Mouse (Mus musculus): ENCODE results near the gene Proser1.

Gene Proser1

DNA sequence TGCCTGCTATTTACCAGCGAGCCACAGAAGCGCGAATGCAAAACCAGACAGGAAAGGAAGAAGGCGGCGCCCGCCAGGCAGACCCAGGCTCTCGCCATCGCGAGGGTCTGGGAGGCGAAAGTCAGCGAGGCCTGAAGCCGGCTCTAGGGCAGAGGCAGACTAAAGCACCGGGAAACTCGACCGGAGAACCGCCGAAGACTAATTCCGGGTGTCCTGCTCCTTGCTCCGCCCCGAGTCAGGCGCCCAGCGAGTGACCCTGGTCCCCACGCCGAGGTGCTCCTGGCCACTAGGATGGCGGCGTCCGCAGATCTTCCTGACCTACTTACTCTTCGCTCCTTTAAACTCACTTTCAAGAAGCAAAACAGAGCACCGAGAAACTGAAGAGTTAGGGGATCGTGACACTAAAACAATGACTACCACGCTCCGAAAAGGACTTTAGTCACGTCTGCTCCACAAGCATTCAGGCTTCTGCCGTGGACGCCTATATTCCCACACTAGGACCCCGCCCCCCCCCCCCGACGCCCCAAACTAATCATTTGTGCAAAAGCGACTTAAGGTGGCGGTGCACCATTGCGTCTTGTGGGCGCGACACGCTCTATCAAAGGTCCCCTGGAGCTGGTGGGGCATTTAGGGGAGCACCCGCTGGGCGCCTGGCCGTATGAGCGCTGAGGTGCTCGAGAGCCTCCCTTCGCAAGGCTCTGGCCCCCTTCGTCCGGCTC, at the start of gene Proser1, which contains the start of gene Nhlrc3:
Gene Proser1 (plus strand): TSS at position 621 of the 719 bp plus-strand sequence.
Gene Nhlrc3 (minus strand): TSS at position 287 of the 719 bp plus-strand sequence.
- DNase-seq, result peak; percentile 91

DNA sequence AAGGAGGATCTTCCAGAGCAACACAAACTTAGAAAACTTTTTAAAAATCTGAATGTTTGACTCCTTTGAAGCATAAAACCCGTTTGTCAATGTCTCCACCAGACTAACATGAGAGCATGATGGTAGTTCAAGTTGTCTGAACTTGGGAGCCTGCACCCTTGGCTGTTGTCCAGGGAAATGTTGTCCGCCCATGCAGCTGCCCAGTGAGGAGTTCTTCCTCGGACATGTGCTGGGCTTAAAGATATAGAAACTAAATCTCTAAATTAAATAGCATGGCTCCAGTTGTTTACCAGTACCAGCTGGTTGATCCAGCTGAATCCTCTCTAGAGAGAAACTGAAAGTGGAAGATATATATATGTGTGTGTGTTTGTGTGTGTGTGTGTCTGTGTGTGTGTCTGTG, 49.5 kb upstream of the Proser1 start:
- DNase-seq, result no peak

DNA sequence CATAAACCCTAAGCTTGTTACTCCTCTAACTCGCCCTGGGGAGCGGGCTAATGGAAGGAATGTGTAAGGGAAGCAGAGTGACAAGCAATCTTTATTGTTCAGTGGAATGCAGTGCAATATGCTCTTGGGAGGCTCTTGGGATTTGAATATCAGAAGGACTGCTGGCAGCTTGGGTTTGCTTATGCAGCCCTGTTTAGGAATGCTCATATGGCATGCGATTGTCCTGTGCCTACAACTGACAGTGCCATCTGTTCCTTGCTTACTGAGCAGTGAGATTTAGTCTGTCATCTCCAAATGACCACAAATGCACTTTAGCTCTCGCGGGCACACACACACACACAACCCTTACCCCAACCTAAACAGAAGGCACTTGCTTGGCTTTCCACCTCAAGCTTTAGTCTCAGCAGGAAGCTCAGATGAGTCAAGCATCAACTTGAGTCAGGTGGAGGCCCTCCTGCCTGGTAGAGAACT, 47.4 kb upstream of the Proser1 start:
- no peak for DNase-seq

DNA sequence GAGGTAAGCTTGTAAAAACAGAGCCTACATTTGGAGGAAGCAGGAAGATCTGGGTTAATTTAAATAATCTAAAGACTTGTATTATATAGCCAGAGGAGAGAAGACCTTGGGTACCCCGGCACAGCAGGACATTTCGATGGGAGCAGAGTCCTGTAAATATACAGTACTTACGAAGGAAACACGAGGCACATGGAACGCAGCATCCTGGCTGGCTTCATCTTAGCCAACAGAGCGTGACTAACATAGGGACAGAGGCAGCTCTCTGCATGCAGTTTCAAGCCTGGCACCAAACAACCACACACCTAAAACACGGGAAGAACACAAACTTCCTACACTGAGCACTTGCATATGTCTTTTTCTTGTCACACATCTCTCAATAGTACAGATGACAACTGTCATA, 45.8 kb upstream of the Proser1 start:
- DNase-seq, result no peak

DNA sequence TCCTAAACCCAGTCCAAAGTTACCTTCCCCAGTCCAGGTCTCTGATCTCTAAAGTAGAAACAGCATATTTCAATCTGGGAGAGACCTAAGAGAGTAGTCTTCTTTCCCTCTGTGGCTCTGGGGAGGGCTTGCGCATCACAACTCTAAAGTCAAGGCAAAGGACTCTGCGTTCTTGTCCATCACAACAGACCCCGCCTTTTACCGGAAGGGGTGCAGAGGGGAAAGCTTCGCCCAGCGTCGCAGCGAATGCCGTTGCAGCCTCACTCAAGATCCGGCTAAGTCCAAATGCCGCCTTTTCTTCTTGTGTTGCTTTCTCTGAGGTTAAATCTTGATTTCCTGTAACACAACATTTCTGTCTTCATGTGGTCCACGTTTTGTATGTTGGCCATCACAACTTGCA, 41.8 kb upstream of the Proser1 start:
- DNase-seq, result no peak

DNA sequence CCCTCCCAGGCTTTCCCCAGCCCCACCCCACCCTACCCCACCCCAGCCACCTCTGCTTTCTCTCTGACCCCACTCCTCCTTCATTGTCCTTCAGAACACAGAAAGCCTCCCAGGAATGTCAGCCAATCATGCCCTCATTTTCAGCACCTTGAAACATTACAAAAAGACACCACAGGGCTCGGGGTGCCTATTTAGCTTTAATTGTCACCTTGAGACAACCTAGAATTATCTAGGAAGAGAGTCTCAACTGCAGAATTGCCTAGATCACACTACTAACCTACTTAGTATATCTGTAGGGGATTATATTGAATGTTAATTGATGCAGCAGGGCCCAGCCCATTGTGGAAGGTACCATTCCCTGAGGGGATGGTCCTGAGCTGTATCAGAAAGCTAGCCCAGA, 40.8 kb upstream of the Proser1 start:
- no peak for DNase-seq

DNA sequence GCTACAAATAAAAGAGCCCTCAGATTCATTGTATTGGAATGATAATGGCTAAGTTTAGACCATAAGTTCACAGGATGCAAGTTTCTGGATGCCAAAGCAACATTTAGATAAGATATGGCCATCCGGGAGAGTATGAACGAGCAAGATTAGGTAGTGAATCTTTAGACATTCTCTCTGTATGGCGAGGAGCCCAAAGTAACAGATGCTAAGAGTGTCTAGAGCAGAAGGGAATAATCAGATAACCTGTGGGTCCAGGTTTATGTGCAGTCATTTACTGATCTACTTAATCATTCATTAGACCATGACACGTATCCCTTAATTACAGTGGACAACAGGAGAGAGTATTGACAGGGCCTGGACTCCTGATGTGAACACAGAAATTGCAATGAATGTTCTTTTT, 39.9 kb upstream of the Proser1 start:
- DNase-seq, result no peak

DNA sequence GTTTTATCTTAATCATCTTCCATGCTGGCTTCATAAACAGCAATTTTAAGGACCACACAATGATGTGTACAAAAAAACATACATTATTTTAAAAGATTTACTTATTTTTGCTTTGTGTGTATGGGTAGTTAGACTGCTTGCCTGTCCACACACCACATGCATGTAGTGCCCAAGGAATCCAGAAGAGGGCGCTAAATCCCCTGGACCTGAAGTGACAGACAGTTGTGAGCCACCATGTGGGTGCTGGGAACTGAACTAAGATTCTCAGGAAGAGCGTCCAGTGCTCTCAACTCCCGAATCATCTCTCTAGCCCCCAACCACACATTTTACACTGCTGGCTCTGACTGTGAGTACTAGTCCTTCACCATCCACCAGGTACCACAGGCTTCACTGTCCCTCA, 28.9 kb upstream of the Proser1 start:
- no peak for DNase-seq

DNA sequence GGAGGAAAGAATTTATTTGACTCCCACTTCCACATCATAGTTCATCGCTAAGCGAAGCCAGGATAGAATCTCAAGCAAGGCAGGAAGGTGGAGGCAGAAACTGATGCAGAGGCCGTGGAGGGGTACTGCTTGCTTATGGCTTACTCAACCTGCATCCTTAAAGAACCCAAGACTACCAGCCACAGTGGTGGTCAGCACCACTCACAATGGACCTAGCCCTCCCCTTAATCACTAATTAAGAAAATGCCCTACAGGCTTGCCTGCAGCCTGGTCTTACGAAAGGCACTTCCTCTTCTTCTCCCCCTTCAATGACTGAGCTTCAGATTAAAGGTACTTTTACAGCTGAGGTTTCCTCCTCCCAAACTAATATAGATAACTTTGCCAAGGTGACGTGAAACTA, 26.9 kb upstream of the Proser1 start:
- no peak for DNase-seq

DNA sequence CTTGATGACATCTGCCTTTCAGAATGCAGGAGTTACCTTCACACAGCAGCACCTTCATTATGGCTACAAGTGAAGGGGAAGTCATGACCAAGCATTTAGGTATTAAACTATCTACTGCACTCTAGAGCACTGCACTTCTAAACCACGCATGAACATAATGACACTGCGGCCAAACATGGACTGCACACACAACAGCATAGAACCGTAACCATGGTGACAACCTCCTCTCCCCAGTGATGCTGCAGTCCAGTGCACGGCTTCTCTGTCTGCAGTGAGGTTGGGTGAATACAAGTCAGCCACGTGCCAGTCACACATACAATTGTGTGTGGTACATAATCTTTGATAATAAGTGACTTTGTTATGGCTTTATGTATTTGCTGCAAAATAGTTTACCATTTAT, 17.9 kb upstream of the Proser1 start:
- DNase-seq, result no peak

DNA sequence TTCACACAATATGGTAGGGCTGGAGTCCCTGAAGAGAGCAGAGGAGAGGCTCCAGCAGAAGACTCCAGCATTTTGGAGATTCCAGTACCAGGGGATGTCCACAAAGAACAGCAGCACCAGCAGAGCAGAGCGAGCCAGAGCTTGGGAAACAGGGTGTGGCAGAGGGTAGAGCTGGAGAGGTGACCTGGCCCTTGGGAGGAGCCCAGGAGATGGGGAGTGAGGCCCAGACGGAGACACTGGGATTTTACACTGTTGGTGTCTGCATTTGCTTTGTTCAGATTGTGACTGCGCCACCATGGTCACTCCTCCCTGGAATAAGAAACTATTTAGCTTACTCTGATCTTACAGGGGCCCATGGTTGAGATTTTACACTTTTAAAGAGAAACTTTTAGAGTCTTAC, 16.7 kb upstream of the Proser1 start:
- peak; percentile 1 for DNase-seq

DNA sequence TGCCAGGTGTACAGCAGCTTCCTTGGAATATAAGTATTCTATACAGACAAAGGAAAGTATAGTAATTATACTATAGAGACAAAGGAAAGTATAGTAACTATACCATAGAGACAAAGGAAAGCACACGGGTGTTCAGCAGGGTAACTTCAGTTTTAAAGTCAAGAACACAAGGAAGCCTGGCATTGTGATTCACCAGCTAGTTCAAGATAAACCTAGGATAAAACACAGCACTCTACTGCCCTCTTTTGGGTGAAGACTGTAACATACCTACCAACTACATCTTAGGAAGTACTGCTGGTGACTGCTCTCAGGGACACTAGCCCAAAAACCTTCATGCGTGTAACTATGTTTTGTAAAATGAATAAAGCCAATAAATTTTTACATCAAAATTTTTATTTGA, 15.3 kb upstream of the Proser1 start:
- DNase-seq, result no peak

DNA sequence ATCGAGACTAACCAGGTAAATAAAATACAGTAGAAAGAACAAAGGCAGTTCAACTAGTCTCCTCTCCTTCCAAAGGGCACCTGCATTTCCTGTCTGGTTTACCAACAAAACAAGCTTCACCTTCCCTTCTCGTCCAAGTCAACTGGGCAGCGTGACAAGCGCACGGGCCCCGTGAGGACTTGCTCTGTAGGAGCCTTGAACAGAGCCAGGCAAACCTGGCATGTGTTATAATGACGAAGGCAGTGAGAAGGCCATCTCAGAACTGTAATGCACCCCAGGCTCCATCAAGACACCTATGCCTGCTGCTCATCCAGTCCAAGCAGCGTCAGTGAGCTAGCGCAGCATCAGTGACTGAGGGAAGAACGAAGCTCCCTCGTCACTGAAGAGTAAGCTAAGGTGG, 12.8 kb upstream of the Proser1 start:
- DNase-seq, result peak; percentile 2

DNA sequence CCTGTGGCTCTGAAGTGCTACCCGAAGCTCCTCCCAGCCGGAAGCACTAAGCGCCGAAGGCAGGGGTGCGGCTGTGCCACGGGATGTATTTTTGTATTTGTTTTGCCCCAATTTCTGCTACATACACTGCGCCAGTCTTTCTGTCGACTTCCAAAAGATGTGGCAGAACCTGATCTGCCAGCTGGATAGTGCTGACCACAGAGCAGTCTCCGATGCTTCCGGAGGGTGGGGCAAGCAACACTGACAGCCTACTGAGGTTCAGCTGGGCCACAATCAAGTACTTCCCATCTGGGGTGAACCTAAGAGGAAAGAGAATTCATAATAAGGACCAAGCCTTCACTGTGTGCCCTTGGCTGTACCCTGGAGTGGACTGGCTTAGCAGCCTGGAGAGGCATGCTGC, 11.1 kb upstream of the Proser1 start:
- DNase-seq, result no peak

DNA sequence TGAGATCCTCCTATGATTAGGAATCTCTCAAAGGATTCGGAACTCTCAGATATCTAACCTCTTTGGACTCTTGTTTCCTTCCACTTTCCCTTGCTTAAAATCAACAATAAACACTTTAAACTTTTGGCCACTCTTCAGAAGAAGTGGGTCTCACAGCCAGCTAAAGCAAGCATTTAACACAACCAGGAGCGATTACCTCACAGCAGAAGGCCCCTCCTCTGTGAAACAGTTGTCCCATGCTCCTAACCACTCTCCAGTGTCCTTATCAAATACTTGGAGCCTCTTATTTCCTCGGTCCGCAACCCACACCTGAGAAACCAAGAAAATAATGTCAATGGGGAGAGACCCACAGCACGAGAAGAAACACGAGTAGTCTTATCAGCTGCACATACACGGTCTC, 10.1 kb upstream of the Proser1 start:
- no peak for DNase-seq

DNA sequence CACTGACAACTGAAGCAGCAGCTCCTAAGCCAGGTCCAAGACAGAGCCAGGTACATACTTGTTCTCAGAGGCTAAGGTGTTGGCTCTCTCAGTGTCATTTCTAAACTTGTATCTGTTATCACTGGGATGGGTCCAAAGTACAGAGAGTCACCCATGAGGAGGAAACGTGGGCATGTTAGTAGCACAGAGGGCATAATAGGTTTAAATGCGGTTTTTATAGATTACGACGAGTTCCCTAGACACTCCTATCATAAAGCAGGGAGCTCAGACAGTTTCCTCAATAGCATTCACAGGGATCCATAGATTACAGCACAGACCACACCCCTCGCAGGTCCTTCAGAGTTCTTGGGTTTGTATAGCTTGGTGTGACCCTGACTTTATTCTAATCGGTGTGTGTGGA, 9.5 kb upstream of the Proser1 start:
- no peak for DNase-seq

DNA sequence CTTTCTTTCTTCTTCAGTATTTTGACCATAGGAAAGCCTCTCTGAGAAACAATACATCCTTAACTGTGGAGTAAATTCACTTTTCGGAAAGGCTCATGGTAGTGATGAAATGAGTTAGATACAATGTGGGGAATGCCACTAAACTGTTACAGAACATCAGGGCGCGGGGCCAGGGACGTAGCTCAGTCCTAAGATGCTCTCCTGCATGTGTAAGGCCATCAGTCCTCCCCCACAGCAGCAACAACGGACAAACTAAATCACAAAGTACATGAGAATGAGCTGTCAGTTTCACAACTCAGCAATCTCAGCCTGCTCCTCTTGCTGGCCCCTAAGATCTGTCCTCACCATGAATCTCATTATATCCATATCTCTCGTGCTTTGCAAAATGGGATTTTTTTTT, 8.9 kb upstream of the Proser1 start:
- no peak for DNase-seq

DNA sequence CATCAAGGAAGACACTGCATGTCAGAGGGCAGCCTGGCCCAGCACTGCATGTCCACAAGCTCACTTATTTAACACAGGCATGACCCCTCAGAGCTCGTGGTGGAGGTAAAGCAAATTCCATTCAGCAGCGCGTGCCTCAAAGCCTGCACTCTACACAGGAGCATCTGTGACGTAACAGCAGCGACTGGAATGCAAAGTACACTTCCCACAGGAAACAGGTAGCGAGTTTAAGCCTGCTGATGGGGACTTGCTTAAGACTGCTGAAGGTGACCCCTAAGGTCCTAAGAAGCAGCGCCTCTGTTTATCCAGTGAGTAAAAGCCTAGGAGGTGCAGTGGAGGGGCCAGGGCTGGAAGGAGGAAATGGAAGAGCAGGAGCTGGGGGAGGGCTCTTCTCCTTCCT, 8.5 kb upstream of the Proser1 start:
- DNase-seq, result no peak

DNA sequence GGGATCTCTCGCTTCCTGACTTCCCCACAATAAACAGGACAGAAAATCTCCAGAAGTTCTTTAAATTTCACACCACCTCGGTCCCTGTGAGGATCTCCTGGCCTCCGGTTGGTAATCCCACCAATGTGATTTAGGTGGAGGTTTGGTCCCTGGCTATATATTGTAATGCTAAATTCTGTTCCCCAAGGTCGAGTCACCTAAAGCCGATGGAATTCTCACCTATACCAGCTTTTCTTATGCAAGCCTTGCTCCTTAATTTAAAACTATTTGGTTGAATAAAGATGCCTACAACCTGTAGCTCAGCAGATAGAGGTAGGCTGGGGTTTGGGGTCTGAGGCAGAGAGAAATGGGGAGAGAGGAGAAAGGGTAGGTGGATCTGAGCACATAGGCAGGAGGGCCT, 5.7 kb upstream of the Proser1 start:
- DNase-seq, result no peak

DNA sequence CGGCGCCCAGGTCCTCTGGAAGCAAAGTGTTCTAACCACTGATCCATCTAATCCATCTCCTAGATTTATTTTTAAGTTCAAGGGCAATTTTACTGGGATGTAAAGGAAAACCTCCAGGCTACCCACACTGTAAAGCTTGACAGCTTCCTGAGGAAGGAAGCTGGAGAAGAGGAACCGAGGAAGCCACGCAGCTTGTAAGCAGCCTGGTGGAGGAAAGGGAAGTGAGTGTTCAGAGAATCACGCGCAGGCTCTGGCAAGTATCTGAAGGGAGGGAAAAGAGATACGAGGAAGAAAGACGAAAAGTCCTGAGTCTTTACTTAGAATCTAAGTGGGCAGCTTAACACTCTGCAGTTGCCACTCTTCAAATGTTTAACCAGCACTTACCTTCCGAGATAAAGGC, 3.4 kb upstream of the Proser1 start:
- DNase-seq, result no peak

DNA sequence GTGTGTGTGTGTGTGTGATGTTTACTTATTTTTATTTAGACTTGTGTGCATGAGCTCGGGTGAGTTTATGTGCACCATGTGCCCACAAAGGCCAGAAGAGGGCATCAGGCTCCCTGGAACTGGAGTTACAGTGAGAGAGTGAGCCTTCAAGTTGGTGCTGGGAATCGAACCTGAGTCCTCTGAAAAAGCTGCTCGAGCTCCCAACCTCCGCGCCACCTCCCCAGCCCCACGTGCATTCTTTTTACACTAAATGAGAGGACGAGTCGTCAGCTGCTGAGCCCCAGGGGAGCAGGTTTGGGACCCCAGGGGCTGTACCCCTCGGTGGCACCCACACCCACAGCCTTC, 793 bp upstream of the Proser1 start:
- no peak for DNase-seq

DNA sequence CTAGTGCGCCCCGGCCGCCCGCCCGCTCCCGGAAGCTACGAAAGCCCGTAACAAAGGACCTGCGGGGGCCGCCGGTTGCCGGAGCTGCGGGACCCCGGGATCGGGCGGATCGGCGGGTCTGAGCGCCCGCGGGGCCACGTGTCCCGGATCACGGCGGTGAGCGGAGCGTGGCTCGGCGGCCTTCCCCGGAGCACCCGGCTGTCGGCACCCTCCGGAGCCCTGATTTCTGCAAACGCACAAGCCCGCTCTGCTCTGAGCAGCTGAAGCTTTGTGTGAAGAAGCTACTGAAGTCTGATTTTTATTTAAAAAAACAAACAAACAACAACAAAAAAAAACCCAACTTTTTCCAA, 274 bp downstream of the Proser1 start:
- no peak for DNase-seq

DNA sequence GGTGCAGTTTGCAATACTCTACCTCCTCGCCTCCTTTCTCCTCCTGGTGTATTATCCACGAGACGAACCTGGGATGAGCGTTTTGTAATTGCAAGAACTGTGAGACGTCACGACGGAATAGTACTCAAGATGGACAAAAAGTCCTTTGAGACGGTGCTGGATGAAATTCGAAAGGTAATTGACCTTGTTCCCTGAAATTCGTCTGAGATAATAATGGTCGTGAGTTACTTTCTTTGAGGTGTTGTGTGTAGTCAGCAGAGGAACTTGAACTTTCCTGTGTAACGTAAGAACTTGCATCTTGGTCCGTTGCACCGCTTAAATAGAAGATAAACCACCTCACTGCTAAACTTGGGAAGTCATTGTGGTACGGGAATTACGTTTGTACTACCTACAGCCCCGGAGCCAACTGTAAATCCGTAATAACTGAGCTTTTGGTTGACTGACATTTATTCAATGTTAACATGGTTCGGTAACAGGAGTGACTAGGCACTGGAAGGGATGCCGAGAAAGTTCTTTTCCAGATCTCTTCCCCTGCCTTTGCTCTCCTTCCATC, 756 bp downstream of the Proser1 start:
- no peak for DNase-seq

DNA sequence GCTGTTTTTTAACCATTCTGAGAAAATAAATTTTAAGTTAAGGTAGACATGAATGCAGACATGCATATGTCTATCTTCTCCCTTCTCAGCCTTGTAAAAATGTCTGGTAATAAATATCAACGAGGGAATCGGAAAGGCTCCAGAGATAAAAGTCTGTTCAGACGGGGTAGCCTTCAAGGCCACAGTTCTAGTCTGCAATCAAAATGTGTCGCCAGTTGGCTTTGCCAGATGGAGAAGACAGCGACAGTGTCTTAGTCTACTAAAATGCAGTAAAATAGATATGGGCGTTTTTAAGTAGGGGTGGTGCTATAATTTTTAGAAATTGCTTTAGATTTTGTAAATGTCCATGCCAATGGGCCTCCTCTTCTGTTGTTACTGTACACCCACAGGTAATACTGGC, 1.9 kb downstream of the Proser1 start:
- DNase-seq, result no peak

DNA sequence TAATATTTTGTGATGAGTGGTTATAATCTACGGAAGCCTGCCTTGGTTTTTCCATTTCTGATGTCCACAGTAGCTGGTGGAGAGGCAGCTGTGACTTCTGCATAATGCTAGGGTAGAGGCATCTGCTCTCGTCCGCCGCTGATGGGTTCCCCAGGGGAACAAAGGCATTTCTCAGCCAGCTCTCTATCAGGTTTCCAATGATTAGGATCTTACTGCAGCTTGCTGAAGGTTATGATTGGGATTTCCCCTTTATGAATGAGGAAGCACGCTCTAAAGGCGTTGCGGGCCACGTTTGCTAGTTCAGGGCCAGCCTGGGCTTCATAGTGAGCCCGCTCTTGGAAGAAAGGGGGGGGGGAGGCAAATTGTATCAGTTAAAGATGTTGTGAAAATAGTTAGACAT, 3.0 kb downstream of the Proser1 start:
- DNase-seq, result no peak

Data from right cerebral cortex, postnatal 4 days (tissue).